In genomic region chr10:117777103-117777470, GRCm38 (mm10) we compare ENCODE assay signal across 14 mouse cellular contexts.
"Had no signal": no experiment of that assay in that cellular context is flagged by ENCODE, and none has a peak within 500 bp of the region (broad histone marks: within the 10 kb centered on the region; RNA-seq: fewer than 3 reads in every experiment).

No protein-coding gene starts in this region.

- DNase-seq: cerebellum, adult 9-10 months; cerebellum, adult 9-11 months; cerebellum, postnatal 10 days; cerebellum, postnatal 25 days; cerebellum, postnatal 36 days; embryo, embryonic 11 days; forebrain, postnatal 0 days; gastrocnemius, adult 2 months; gastrocnemius, postnatal 10 days; gastrocnemius, postnatal 14 days; gastrocnemius, postnatal 25 days; gastrocnemius, postnatal 36 days; heart, adult 18-20 months; heart, adult 2 months had no signal
